Mouse (Mus musculus) spleen, postnatal 10 days (tissue): Measurements from ENCODE around the gene Slc25a54.
A peak's percentile ranks its signal among the peaks of the same experiment; 100 is the strongest.

Experiments used
- DNase-seq, 2 experiments: peaks; one replicate each; pipeline ENCODE4 v3.0.0; 2021 to 2022; ENCODE audit warnings: low spot score in 2 of 2

Gene Slc25a54

DNA sequence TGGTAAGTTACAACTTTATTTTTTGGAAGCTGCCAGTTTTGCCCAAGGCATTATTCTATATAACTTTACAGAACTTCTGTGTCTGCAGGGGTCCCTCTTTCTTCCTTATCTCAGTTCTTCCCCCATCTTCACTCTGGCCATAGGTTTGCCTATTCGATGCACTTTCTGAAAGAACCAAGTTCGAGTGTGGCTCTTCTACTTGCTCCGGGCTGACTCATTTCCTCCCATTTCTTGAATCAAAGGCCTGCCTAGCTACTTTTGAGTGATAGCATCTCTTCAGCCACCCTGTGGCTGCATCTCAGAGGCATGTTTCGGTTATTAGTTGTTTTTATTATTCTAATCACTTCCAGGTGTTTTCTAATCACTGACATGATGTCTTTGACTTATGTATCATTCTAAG, 43.8 kb downstream of the Slc25a54 start:
- DNase-seq, result no peak

DNA sequence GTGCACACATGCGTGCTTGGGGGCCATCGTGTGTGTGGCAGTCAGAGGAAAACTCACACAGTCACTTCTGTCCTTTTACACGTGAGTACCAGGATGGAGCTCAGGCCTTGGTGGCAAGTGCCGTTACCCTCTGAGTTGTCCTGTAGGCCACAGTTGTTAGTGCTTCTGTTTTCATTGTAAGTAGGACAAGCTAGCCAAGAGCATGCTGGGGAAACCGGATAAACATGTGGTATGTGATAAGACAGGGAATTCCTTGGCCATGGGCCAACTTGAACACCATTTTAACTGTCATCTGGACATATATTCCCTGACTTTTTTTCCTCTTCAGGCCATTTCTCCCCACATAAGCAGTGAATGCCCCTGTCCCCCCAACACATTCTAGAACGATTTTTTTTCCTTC, 45.3 kb downstream of the Slc25a54 start:
- peak in 1 of 2 experiments; percentile 42 for DNase-seq

DNA sequence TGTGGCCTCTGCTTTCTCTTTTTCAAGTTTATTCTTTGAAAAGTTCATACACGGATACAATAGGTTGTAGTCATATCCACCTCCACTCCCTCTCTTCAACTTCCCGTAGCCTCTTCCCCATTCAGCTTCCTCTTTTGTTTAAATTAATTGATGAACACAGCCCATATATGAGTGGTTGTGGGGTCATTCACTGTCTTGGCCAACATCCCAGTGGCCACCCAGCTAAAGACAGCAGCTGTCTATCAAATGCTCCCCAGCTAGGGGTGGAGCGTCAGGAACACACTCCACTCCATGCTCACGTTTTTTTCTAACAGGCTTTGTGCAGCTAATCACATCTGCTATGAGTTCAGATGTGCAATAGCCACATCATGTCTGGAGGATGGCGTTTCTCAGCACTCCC, 49.5 kb downstream of the Slc25a54 start:
- no peak for DNase-seq

DNA sequence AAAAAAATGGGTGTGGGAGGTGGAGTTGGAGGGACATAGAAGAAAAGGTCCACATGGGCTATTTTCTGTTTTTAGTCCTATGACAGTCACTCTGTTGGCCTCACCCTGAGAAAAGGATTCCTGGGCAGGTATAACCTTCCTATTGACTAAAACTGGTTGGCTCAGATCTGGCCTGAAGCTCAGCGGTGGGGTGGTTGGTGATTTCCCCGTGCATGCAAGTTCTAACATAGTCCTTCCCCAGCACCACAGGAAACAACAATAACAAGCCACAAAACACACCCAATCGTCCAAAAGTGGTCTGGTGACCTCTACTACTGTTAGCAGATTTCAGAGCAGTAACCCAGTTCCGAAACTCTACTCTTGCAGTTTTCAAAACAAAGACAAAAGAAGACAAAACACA, 52.7 kb downstream of the Slc25a54 start:
- DNase-seq, result no peak

DNA sequence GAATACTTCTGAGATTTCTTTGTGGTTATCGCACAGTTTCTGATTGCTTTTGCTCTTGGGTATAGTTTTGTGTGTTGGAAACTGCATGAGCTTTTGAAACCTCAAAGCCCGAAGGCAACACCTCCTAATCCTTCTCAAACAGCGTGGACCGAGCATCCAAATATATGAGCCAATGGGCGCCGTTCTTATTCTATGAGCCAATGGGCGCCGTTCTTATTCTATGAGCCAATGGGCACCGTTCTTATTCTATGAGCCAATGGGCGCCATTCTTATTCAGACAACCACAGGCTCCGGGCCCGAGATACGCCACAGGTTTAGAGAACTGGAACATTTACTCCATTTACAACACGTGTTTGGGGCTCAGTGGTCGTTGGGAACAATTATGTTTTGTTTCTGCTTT, 53.8 kb downstream of the Slc25a54 start:
- DNase-seq, result no peak

DNA sequence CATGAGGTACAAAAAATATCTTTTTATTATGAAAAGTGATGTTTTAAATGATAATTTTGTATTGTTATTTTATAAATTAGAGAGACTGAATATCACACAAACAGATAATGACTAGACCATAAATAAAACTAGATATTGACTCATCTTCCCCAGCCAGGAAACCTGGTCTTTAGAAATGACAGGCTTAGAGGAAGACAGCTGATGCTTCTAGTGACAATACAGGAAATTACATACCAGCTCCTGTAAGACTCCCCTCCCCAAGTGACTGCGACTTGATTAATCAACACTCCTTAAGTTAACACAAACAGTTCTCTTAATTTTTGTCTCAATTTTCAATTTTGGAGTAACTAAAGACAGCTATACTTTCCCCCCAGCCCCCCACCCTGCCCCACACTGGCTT, 55.1 kb downstream of the Slc25a54 start:
- no peak for DNase-seq

DNA sequence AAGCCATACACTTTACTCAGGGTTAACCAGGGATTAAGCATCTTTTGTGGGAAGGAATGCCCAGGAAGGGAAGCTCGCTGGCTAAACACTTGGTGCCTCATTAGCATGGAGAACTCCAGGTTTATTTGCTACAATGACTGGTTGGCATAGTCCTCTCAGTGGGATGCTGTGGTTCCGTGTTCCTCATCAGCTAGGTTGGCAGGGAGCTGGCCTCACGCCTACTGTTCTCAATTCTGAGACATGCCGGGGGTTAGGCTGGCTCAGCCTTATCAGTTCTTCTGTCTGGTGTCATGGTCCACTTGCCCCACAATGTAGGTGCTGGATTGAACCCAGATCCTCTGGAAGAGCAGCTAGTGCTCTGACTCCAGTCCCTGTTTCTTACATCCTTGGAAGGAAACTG, 72.3 kb downstream of the Slc25a54 start:
- DNase-seq, result no peak

DNA sequence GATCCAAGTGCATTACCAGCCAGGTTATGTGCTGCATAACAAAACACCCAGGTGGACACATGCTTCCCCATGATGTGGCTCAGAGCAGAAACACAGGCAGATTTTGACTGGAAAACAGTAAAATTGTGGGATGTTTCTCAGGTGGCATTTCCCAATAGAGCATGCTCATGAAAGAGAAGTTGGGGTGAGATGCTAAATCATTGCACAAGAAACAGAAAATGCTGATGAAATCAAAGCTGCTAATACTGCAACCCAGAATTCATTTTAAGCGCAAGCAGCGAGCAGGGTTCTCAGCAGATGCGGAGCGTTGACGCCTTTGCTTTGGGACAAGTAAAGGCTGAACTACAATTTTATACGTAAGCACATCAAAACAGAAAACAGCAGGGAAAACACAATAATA, 73.1 kb downstream of the Slc25a54 start:
- DNase-seq, result no peak

DNA sequence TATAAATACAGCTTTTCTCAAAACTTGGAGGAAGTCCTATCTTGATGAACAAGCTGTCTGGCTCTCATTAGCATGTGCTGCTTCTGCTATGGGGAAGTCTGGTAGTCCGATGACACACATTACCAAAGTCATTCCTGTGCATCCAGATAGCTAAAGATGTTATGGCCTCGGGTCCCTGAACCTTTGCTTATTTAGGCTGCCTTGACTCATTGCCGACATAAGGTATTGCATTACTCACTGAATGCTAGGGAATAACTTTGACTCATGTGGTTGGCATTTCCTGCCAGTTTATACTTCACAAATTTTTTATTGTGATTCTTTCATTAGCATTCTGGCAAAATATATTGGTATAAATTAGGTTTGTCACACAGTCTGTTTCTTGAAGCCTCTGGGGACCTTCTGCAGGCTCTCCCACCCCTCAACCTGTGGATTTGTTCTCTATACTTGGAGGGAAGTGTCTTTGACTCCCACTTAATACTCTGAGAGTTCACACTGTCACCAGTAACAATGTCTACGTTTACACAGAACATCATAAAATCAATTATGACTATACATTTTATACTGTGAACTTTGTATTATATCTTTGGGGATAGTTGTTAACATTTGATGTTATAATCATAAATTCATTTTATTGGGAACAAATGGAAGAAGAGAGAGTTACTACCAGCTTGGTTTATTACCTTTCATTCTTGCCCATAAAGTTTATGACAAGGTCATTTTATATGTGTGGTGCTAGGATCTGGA, 75.8 kb downstream of the Slc25a54 start:
- no peak for DNase-seq

DNA sequence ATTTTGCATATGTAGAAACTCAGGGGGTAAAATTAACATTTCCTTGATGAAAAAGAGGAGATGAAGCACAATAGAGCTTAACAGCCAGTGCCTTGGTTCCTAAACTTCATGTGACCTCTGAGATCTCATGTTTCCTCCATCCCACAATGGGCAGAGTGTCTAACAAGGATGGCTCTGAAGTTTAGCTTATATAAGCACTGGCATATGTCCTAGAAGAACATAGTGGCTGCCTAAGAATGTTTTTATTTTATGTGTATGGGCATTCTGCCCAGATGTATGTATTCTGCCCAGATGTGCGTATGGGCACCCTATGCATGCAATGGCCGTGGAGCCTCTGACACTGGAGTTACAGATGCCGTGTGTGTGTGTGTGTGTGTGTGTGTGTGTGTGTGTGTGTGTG, 77.2 kb downstream of the Slc25a54 start:
- no peak for DNase-seq

DNA sequence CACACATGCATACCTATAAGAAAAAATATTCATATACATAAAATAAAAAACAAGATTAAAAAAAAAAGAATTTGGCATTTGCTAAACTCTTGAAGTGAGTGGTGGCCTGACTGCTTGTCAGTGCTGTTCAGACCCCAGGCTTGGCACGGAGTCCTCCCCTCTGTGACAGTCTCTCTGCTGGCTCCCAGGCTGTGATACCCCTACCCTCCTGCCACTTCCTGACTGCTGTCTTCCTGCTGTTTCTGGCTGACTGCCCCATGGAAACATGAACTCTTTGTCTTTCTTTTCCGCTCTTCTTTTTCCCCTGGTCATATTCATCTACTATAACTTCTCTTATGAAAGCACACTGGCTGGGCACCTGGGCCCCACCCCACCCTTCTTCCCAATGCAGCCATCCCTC, 83.8 kb downstream of the Slc25a54 start:
- DNase-seq, result no peak

DNA sequence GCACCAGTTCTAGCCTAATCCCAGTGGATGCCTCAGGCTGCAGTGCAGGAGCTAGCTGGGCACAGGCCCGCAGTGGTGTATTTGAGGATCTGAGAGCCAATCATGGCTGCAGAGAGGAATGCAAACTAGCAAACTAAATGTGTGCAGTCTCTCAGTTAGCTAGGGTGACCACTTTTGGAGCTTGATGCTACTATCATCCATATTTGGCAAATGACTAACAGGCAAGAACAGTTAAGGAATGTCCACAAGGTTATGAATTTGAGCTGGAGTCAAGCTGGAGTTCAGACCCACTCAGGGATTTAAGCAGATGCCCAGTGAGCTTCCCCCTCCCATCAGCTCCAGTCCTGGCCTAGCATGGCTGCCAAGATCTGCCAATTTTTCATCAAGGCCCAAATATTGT, 84.4 kb downstream of the Slc25a54 start:
- DNase-seq, result no peak

DNA sequence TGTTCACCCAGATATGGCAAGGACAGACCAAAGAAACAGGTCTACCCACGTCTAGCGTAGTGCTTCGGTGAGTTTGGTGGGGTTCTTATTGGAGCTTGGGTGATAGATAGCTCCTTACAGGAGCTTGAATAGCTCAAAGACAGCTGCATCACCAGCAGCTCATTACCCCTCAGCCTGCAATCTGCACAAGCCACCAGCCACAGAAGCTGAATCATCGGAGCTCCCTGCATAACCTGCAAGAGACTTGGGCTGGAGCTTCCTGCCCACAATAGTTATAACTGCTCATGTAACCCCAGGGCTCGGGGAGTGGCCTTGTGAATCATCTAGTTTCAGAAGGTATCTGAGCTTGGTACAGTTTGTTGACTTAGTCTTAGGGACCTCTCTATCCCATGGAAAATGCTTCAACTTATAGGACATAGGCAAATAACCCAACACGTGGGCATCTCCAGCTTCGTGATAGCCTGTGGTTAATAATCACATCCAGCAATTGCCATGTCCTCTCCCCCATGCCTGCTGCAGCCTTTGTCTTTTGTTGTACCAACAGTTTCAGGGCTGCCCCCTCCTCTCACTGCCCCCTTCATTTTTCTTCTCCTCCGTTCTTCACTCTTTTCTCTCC, 85.1 kb downstream of the Slc25a54 start:
- no peak for DNase-seq
